Mouse (Mus musculus): ENCODE results near the gene Rbms1.

Rbms1 gene

GRCm38 (mm10) chr2:60879141-60879818 lies 83.7 kb downstream of the Rbms1 start:
- DNase-seq (ENCODE audit: low read depth, low spot score), result no peak

- peak; percentile 63 for DNase-seq (ENCODE audit: low read depth, low spot score)
These were observed 85.2 kb downstream of the Rbms1 start for GRCm38 (mm10) chr2:60877543-60878386.

GRCm38 (mm10) chr2:60876891-60877290 lies 86.1 kb downstream of the Rbms1 start:
- DNase-seq (ENCODE audit: low read depth, low spot score), result no peak

GRCm38 (mm10) chr2:60872095-60872811 lies 90.7 kb downstream of the Rbms1 start:
- DNase-seq (ENCODE audit: low read depth, low spot score), result no peak

GRCm38 (mm10) chr2:60871001-60871400 lies 92.0 kb downstream of the Rbms1 start:
- DNase-seq (ENCODE audit: low read depth, low spot score), result no peak

- DNase-seq (ENCODE audit: low read depth, low spot score), result no peak
These were observed 92.5 kb downstream of the Rbms1 start for GRCm38 (mm10) chr2:60870450-60870849.

GRCm38 (mm10) chr2:60869001-60869743 lies 93.8 kb downstream of the Rbms1 start:
- DNase-seq (ENCODE audit: low read depth, low spot score), result no peak

- DNase-seq (ENCODE audit: low read depth, low spot score), result peak; percentile 48
These were observed 94.8 kb downstream of the Rbms1 start for GRCm38 (mm10) chr2:60868060-60868662.

- peak; percentile 51 for DNase-seq (ENCODE audit: low read depth, low spot score)
These were observed 95.7 kb downstream of the Rbms1 start for GRCm38 (mm10) chr2:60867304-60867703.

GRCm38 (mm10) chr2:60865869-60866268 lies 97.1 kb downstream of the Rbms1 start:
- peak; percentile 45 for DNase-seq (ENCODE audit: low read depth, low spot score)

GRCm38 (mm10) chr2:60864977-60865376 lies 98.0 kb downstream of the Rbms1 start:
- DNase-seq (ENCODE audit: low read depth, low spot score), result no peak

- DNase-seq (ENCODE audit: low read depth, low spot score), result no peak
These were observed 98.7 kb downstream of the Rbms1 start for GRCm38 (mm10) chr2:60864256-60864795.

- no peak for DNase-seq (ENCODE audit: low read depth, low spot score)
These were observed 99.2 kb downstream of the Rbms1 start for GRCm38 (mm10) chr2:60863827-60864226.

GRCm38 (mm10) chr2:60862913-60863711 lies 99.9 kb downstream of the Rbms1 start:
- DNase-seq (ENCODE audit: low read depth, low spot score), result no peak

GRCm38 (mm10) chr2:60858116-60858515 lies 104.9 kb downstream of the Rbms1 start:
- DNase-seq (ENCODE audit: low read depth, low spot score), result no peak

- DNase-seq (ENCODE audit: low read depth, low spot score), result no peak
These were observed 106.9 kb downstream of the Rbms1 start for GRCm38 (mm10) chr2:60856097-60856496.

GRCm38 (mm10) chr2:60855006-60855405 lies 108.0 kb downstream of the Rbms1 start:
- no peak for DNase-seq (ENCODE audit: low read depth, low spot score)

- DNase-seq (ENCODE audit: low read depth, low spot score), result no peak
These were observed 111.1 kb downstream of the Rbms1 start for GRCm38 (mm10) chr2:60851898-60852297.

GRCm38 (mm10) chr2:60851057-60851718 lies 111.8 kb downstream of the Rbms1 start:
- no peak for DNase-seq (ENCODE audit: low read depth, low spot score)
